In genomic region chr5:36085621-36086020, GRCm38 (mm10) we compare ENCODE assay signal across 12 mouse cellular contexts.
DNase-seq lines count a peak whose midpoint lies in the region; ATAC-seq lines count a peak whose summit lies in the region.
"Had no signal": no experiment of that assay in that cellular context is flagged by ENCODE, and none has a peak within 500 bp of the region (broad histone marks: within the 10 kb centered on the region; RNA-seq: fewer than 3 reads in every experiment).

No protein-coding gene starts in this region.

- no peak for ATAC-seq in heart, embryonic 15.5 days (replicated peaks; ENCODE audit: insufficient number of reproducible peaks, insufficient read depth, low FRiP score, low read depth)
- ATAC-seq: liver, embryonic 12.5 days had no signal

- peaks cover 51% of the 10 kb centered on the region for H3K4me1 ChIP-seq in heart, embryonic 15.5 days (replicated peaks)
- H3K4me1 ChIP-seq: liver, embryonic 12.5 days had no signal

- no peak overlapping the region for H3K4me2 ChIP-seq in heart, embryonic 15.5 days
- H3K4me2 ChIP-seq: liver, embryonic 12.5 days had no signal

- H3K27ac ChIP-seq in heart, embryonic 15.5 days = peak overlapping the region; percentile 82
- H3K27ac ChIP-seq: liver, embryonic 12.5 days had no signal

- WGBS in heart, embryonic 15.5 days = 43% methylated on average over 4 of the region's 4 CpGs

- DNase-seq in adrenal gland, postnatal 10 days = peak; percentile 19
- no peak for DNase-seq in adrenal gland, adult 8-10 months
- DNase-seq in 3T3-L1 (ENCODE audit: low read depth, low spot score) = peak; percentile 85
- peak; percentile 76 to 90 for DNase-seq in left cerebral cortex, postnatal 14 days (ENCODE audit: low spot score in 2 of 2)
- no peak for DNase-seq in cerebellum, adult 11 months
- DNase-seq in yolk sac, embryonic 10.5 days (ENCODE audit: low spot score) = no peak
- DNase-seq in cerebellum, postnatal 14 days = no peak
- DNase-seq: cerebellum, postnatal 10 days; kidney, adult 2 months; thymus, postnatal 4 days had no signal

- no peaks in the 10 kb centered on the region for H3K9me3 ChIP-seq in heart, embryonic 15.5 days (replicated peaks)
- H3K9me3 ChIP-seq: liver, embryonic 12.5 days had no signal

- intact Hi-C loops in left cerebral cortex, postnatal 14 days (cut with DNase I) = no loop called here

- no peaks in the 10 kb centered on the region for H3K27me3 ChIP-seq in heart, embryonic 15.5 days
- H3K27me3 ChIP-seq: liver, embryonic 12.5 days had no signal

- no peak overlapping the region; the same call in 1 of the 2 replicates for H3K9ac ChIP-seq in heart, embryonic 15.5 days
- H3K9ac ChIP-seq: liver, embryonic 12.5 days had no signal

- H3K4me3 ChIP-seq in heart, embryonic 15.5 days = no peak overlapping the region
- H3K4me3 ChIP-seq: liver, embryonic 12.5 days had no signal

- H3K36me3 ChIP-seq in heart, embryonic 15.5 days = no peaks in the 10 kb centered on the region
- H3K36me3 ChIP-seq: liver, embryonic 12.5 days had no signal

Comparison
In these comparisons a context has a peak if more than half of its experiments do, and no peak if none do; other contexts are left out.
1. DNase-seq: peak in adrenal gland, postnatal 10 days (single experiment), 3T3-L1 (single experiment) and left cerebral cortex, postnatal 14 days (2 of 2); none in adrenal gland, adult 8-10 months (single experiment), cerebellum, adult 11 months (single experiment), yolk sac, embryonic 10.5 days (single experiment) and cerebellum, postnatal 14 days (0 of 2).